Mouse (Mus musculus): ENCODE data around the gene Mrps12. TPM values are rescaled to one million over a fixed set of nuclear protein-coding genes. Genes with fewer than 3 reads are reported as not detected.
A peak's percentile ranks its signal among the peaks of the same experiment; 100 is the strongest.

Mrps12 gene
- polyA plus RNA-seq, 1 experiment from 2014 or later, result 116 TPM

DNA sequence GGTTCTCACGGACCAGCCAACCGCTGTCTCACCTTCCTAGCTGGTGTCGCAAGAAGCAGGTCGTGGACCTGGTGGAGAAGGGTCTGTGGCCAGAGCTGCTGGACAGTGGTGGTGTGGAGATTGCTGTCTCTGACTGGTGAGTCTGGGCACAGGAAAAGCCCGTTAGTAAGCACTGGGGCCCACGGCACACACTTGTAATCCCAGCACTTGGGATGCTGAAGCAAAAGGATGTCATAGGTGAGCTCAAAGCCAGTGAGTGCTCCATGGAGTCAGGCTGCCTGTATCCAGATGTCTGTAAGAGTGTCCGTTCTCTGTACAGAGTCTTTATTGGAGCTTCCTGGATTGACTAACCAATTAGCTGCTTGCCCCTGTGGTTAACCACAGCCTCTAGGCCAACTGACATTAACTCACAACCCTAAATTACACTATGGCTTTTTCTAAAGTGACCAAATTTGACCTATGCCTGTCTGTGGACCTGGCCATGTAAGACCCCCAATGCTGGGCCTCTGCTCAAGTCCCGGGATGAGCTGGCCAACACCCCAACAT, 46.6 kb downstream of the Mrps12 start:
- ATAC-seq (ENCODE audit: low FRiP score), result no peak
- no peaks in the 10 kb centered on the region; the same call in 1 of the 2 replicates for H3K9me3 ChIP-seq (replicated peaks)
- H3K27ac ChIP-seq, result no peak overlapping the region
- H3K4me3 ChIP-seq, result no peak overlapping the region
- WGBS, result 57% methylated on average over 8 of the region's 8 CpGs
- H3K27me3 ChIP-seq, result peaks cover 27% of the 10 kb centered on the region
- H3K36me3 ChIP-seq, result no peaks in the 10 kb centered on the region
- H3K9ac ChIP-seq, result no peak overlapping the region
- H3K4me2 ChIP-seq (replicated peaks), result peak overlapping the region; percentile 90; the same call in 1 of the 2 replicates
- H3K4me1 ChIP-seq, result peaks cover 17% of the 10 kb centered on the region

- 5% methylated on average over 14 of the region's 14 CpGs for WGBS
- H3K36me3 ChIP-seq, result no peaks in the 10 kb centered on the region
These were observed 47.2 kb downstream of the Mrps12 start for GRCm38 (mm10) chr7:28694423-28694822.

DNA sequence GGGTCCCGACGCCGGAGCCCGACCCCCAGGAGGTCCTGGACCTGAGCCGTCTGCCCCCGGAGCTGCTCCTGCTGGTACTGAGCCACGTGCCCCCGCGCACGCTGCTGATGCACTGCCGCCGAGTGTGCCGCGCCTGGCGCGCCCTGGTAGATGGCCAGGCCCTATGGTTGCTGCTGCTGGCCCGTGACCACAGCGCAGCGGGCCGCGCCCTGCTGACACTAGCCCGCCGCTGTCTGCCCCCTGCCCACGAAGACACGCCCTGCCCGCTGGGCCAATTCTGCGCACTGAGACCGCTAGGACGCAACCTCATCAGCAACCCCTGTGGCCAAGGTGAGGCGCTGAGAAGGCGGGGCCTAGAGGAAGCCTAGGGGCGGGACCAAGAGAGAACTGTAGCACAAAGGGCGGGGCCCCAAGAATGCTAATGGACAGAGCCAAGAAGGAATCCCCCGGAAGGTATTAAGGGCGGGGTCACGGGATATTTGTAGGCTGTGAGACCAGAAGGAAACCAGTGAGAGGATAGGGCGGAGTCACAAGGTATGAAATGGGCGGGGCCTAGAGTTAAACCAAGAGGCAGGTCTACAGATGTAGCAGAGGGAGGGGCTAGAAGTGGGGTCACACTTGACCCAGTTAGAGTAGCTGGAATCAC, 48.2 kb downstream of the Mrps12 start:
- no peaks in the 10 kb centered on the region for H3K9me3 ChIP-seq (replicated peaks)
- no peaks in the 10 kb centered on the region for H3K36me3 ChIP-seq
- ATAC-seq (ENCODE audit: low FRiP score), result peak; percentile 80
- peak overlapping the region; percentile 72 for H3K9ac ChIP-seq
- 1% methylated on average over 38 of the region's 38 CpGs for WGBS
- H3K4me3 ChIP-seq, result peak overlapping the region; percentile 57
- H3K27ac ChIP-seq, result no peak overlapping the region
- peaks cover 27% of the 10 kb centered on the region for H3K27me3 ChIP-seq
- peaks cover 17% of the 10 kb centered on the region for H3K4me1 ChIP-seq
- peak overlapping the region; percentile 90 for H3K4me2 ChIP-seq (replicated peaks)

More at GRCm38 (mm10) chr7:28694423-28694822, 47.2 kb downstream of the Mrps12 start:
- ATAC-seq (ENCODE audit: low FRiP score), result no peak
- Histone ChIP-seq H3K27me3 (peaks cover 27% of the 10 kb centered on the region), H3K4me2 (replicated peaks) (peak overlapping the region; percentile 90), H3K4me3 (no peak overlapping the region), H3K4me1 (peaks cover 17% of the 10 kb centered on the region), H3K27ac (no peak overlapping the region), H3K9ac (no peak overlapping the region; the same call in 1 of the 2 replicates), H3K9me3 (replicated peaks) (no peaks in the 10 kb centered on the region)

DNA sequence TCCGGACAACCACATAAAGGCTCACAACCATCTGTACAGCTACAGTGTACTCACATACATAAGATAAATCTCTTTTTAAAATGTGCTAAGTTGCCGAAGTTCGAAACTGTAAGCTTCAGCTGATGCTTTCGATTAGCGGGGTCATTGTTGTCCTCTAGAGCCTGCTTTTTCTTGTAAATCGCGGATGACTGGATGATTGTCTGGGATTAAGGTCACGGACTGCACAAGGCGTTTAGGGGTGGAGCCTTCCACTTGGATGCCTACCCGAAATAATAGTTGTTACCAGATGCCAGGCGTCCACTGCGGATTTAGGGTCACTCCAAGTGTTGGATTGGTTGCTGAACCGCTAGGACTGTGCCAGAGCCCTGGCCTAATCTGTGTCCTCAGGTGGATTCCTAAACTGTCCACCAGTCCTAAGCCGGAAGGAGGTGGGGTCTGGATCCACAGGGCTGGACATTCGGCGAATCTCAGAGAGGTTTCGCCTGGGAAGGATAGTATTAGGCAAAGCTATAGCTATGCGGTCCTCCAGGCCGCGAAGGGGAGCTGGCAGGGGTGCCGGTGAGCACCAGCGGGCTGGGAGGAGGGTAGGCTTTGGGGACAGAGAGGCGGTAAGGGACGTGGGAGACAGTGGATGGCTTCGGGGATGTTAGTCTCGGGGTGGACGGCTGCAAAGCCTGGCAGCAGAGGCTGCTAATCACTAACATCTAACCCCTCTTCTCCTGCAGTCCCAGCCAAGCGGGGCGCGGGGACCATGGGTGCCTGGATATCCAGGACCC, 48.9 kb downstream of the Mrps12 start, which contains the start of gene Fbxo27:
Gene Fbxo27, plus strand, starts transcription at position 305 of the 776 bp plus-strand sequence.
- Histone ChIP-seq H3K4me1 (peaks cover 17% of the 10 kb centered on the region), H3K4me3 (peak within 1 kb of the TSS; percentile 57), H3K9ac (peak within 1 kb of the TSS; percentile 72), H3K27me3 (peaks cover 27% of the 10 kb centered on the region), H3K27ac (no peak within 1 kb of the TSS), H3K4me2 (replicated peaks) (peak within 1 kb of the TSS; percentile 90), H3K9me3 (replicated peaks) (no peaks in the 10 kb centered on the region), H3K36me3 (no peaks in the 10 kb centered on the region)
- WGBS, result 24% methylated on average over 30 of the region's 30 CpGs
- peak; percentile 44 for ATAC-seq (ENCODE audit: low FRiP score)

GRCm38 (mm10) chr7:28691075-28691474, 50.5 kb downstream of the Mrps12 start:
- H3K27ac ChIP-seq, result no peak overlapping the region
- no peak overlapping the region for H3K9ac ChIP-seq
- H3K9me3 ChIP-seq (replicated peaks), result no peaks in the 10 kb centered on the region
- WGBS, result 67% methylated on average over 7 of the region's 7 CpGs
- peaks cover 27% of the 10 kb centered on the region for H3K27me3 ChIP-seq
- H3K4me1 ChIP-seq, result peaks cover 17% of the 10 kb centered on the region
- no peaks in the 10 kb centered on the region for H3K36me3 ChIP-seq
- no peak overlapping the region for H3K4me3 ChIP-seq
- ATAC-seq (ENCODE audit: low FRiP score), result no peak
- H3K4me2 ChIP-seq (replicated peaks), result no peak overlapping the region

Other genes starting within 250 kb of the Mrps12 start
- not detected in 2 replicates for gene Ifnl2, start 231.4 kb downstream of the Mrps12 start, polyA plus RNA-seq (2016; fragmentation: Nextera tagmentation; extraction: Ambion mirVana)
- not detected in 2 replicates for gene Ifnl3, start 219.0 kb downstream of the Mrps12 start, polyA plus RNA-seq (2016; fragmentation: Nextera tagmentation; extraction: Ambion mirVana)
- not detected in 2 replicates for gene Sycn, start 200.9 kb downstream of the Mrps12 start, polyA plus RNA-seq (2016; fragmentation: Nextera tagmentation; extraction: Ambion mirVana)
- gene Nccrp1, start 194.6 kb downstream of the Mrps12 start, polyA plus RNA-seq (2016; fragmentation: Nextera tagmentation; extraction: Ambion mirVana), result not detected in 2 replicates
- 35.6 and 38.6 TPM in 2 replicates for gene Samd4b, start 143.7 kb downstream of the Mrps12 start, polyA plus RNA-seq (2016; fragmentation: Nextera tagmentation; extraction: Ambion mirVana)
- 31.8 and 34.3 TPM in 2 replicates for gene Pak4, start 143.6 kb downstream of the Mrps12 start, polyA plus RNA-seq (2016; fragmentation: Nextera tagmentation; extraction: Ambion mirVana)
- gene Acp7, start 110.5 kb downstream of the Mrps12 start, polyA plus RNA-seq (2016; fragmentation: Nextera tagmentation; extraction: Ambion mirVana), result 0.12 TPM in 1 of 2 replicates, not detected in the other
- 7.0 and 8.9 TPM in 2 replicates for gene Fbxo27, start 49.0 kb downstream of the Mrps12 start, polyA plus RNA-seq (2016; fragmentation: Nextera tagmentation; extraction: Ambion mirVana)
- gene Fbxo17, start 25.0 kb downstream of the Mrps12 start, polyA plus RNA-seq (2016; fragmentation: Nextera tagmentation; extraction: Ambion mirVana), result 8.5 and 11.1 TPM in 2 replicates
- gene Sars2, start 172 bp upstream of the Mrps12 start, polyA plus RNA-seq (2016; fragmentation: Nextera tagmentation; extraction: Ambion mirVana), result 25.7 and 28.0 TPM in 2 replicates
- gene Ccer2, start 14.4 kb upstream of the Mrps12 start, polyA plus RNA-seq (2016; fragmentation: Nextera tagmentation; extraction: Ambion mirVana), result 3.2 and 4.0 TPM in 2 replicates
- gene Sirt2, start 24.9 kb upstream of the Mrps12 start, polyA plus RNA-seq (2016; fragmentation: Nextera tagmentation; extraction: Ambion mirVana), result 90.1 and 90.4 TPM in 2 replicates
- 39.8 and 43.0 TPM in 2 replicates for gene Nfkbib, start 25.7 kb upstream of the Mrps12 start, polyA plus RNA-seq (2016; fragmentation: Nextera tagmentation; extraction: Ambion mirVana)
- 2.2 and 2.7 TPM in 2 replicates for gene Rinl, start 47.1 kb upstream of the Mrps12 start, polyA plus RNA-seq (2016; fragmentation: Nextera tagmentation; extraction: Ambion mirVana)
- 297 and 345 TPM in 2 replicates for gene Hnrnpl, start 66.7 kb upstream of the Mrps12 start, polyA plus RNA-seq (2016; fragmentation: Nextera tagmentation; extraction: Ambion mirVana)
- 84.7 and 87.8 TPM in 2 replicates for gene Ech1, start 83.4 kb upstream of the Mrps12 start, polyA plus RNA-seq (2016; fragmentation: Nextera tagmentation; extraction: Ambion mirVana)
- 5.0 and 5.1 TPM in 2 replicates for gene Lgals4, start 92.0 kb upstream of the Mrps12 start, polyA plus RNA-seq (2016; fragmentation: Nextera tagmentation; extraction: Ambion mirVana)
- 3.1 and 3.5 TPM in 2 replicates for gene Lgals7, start 122.0 kb upstream of the Mrps12 start, polyA plus RNA-seq (2016; fragmentation: Nextera tagmentation; extraction: Ambion mirVana)
- gene Capn12, start 139.6 kb upstream of the Mrps12 start, polyA plus RNA-seq (2016; fragmentation: Nextera tagmentation; extraction: Ambion mirVana), result 0.34 and 0.78 TPM in 2 replicates
- 194 and 200 TPM in 2 replicates for gene Actn4, start 220.5 kb upstream of the Mrps12 start, polyA plus RNA-seq (2016; fragmentation: Nextera tagmentation; extraction: Ambion mirVana)
- gene Eif3k, start 240.0 kb upstream of the Mrps12 start, polyA plus RNA-seq (2016; fragmentation: Nextera tagmentation; extraction: Ambion mirVana), result 298 and 331 TPM in 2 replicates
- gene Map4k1, start 240.2 kb upstream of the Mrps12 start, polyA plus RNA-seq (2016; fragmentation: Nextera tagmentation; extraction: Ambion mirVana), result 4.9 and 5.4 TPM in 2 replicates